Comparison of ENCODE assay signal across 10 mouse cellular contexts in genomic region chr3:51832985-51833384, GRCm38 (mm10).
DNase-seq lines count a peak whose midpoint lies in the region; ATAC-seq and TF ChIP-seq lines count a peak whose summit lies in the region.
"Had no signal": no experiment of that assay in that cellular context is flagged by ENCODE, and none has a peak within 500 bp of the region (broad histone marks: within the 10 kb centered on the region; RNA-seq: fewer than 3 reads in every experiment).

No protein-coding gene starts in this region.

- DNase-seq in kidney, postnatal 4 days, result peak; percentile 40 to 53
- DNase-seq in kidney, adult 2 months, result no peak
- peak; percentile 89 for DNase-seq in brain, embryonic 14.5 days (ENCODE audit: low read depth)
- DNase-seq in thymus, postnatal 10 days (ENCODE audit: low spot score in 2 of 2), result no peak
- no peak for DNase-seq in gastrocnemius, postnatal 10 days

- no peaks in the 10 kb centered on the region for H3K27me3 ChIP-seq in kidney, adult 2 months (replicated peaks; ENCODE audit: control insufficient read depth, insufficient read depth, low read length)
- no peaks in the 10 kb centered on the region for H3K27me3 ChIP-seq in forebrain, embryonic 15.5 days
- no peaks in the 10 kb centered on the region for H3K27me3 ChIP-seq in midbrain, embryonic 16.5 days (ENCODE audit: control insufficient read depth, insufficient read depth, low read depth, low read length)
- H3K27me3 ChIP-seq: heart, embryonic 12.5 days; limb, embryonic 15.5 days had no signal

- peak; percentile 63 for ATAC-seq in forebrain, embryonic 15.5 days (replicated peaks)
- ATAC-seq in midbrain, embryonic 16.5 days, result 0 out of 2 replicates have a peak, but pooled peaks have one; percentile 13
- ATAC-seq: inflammation-experienced regulatory T-cells, adult 6 months had no signal

- H3K36me3 ChIP-seq in kidney, adult 2 months (ENCODE audit: control insufficient read depth, insufficient read depth, low read length), result no peaks in the 10 kb centered on the region
- H3K36me3 ChIP-seq in forebrain, embryonic 15.5 days, result no peaks in the 10 kb centered on the region
- H3K36me3 ChIP-seq in midbrain, embryonic 16.5 days (ENCODE audit: control insufficient read depth, insufficient read depth, low read length), result no peaks in the 10 kb centered on the region; the same call in 1 of the 2 replicates
- H3K36me3 ChIP-seq: heart, embryonic 12.5 days; limb, embryonic 15.5 days had no signal

- TF ChIP-seq CTCF in kidney, adult 2 months (conservative IDR thresholded peaks at IDR 0.05; ENCODE audit: insufficient read depth, insufficient read length, low read depth, low read length), result no peak
- no peak for TF ChIP-seq CTCF in brain, embryonic 14.5 days (IDR thresholded peaks at IDR 0.05; ENCODE audit: borderline replicate concordance, extremely low read depth, insufficient read depth, insufficient read length)

- peak overlapping the region; percentile 22 for H3K4me2 ChIP-seq in forebrain, embryonic 15.5 days (replicated peaks)
- H3K4me2 ChIP-seq in midbrain, embryonic 16.5 days (ENCODE audit: low read length), result no peak overlapping the region
- H3K4me2 ChIP-seq: heart, embryonic 12.5 days; limb, embryonic 15.5 days had no signal

- TF ChIP-seq POLR2A in kidney, adult 2 months (IDR thresholded peaks at IDR 0.05; ENCODE audit: low read depth, low read length), result no peak
- no peak for TF ChIP-seq POLR2A in brain, embryonic 14.5 days (IDR thresholded peaks at IDR 0.05; ENCODE audit: borderline replicate concordance, extremely low read depth, insufficient read depth, insufficient read length, poor library complexity, severe bottlenecking)

- H3K4me3 ChIP-seq in kidney, adult 2 months (ENCODE audit: insufficient read depth, low read depth, low read length), result no peak overlapping the region
- H3K4me3 ChIP-seq in forebrain, embryonic 15.5 days, result no peak overlapping the region
- no peak overlapping the region for H3K4me3 ChIP-seq in midbrain, embryonic 16.5 days (ENCODE audit: low read depth, low read length)
- H3K4me3 ChIP-seq: heart, embryonic 12.5 days; limb, embryonic 15.5 days had no signal

- H3K27ac ChIP-seq in kidney, adult 2 months (ENCODE audit: insufficient read depth, low read depth, low read length), result no peak overlapping the region
- peak overlapping the region; percentile 45 for H3K27ac ChIP-seq in forebrain, embryonic 15.5 days (replicated peaks)
- H3K27ac ChIP-seq in midbrain, embryonic 16.5 days (ENCODE audit: low read length), result peak overlapping the region; percentile 61
- H3K27ac ChIP-seq: limb, embryonic 15.5 days had no signal

- no peaks in the 10 kb centered on the region for H3K4me1 ChIP-seq in kidney, adult 2 months (ENCODE audit: control insufficient read depth, insufficient read depth, low read length)
- H3K4me1 ChIP-seq in forebrain, embryonic 15.5 days, result peaks cover 12% of the 10 kb centered on the region
- H3K4me1 ChIP-seq in midbrain, embryonic 16.5 days (ENCODE audit: control insufficient read depth, insufficient read depth, low read length), result peaks cover 8% of the 10 kb centered on the region; the same call in 1 of the 2 replicates
- H3K4me1 ChIP-seq: limb, embryonic 15.5 days had no signal

- no peak overlapping the region for H3K9ac ChIP-seq in forebrain, embryonic 15.5 days (replicated peaks)
- no peak overlapping the region for H3K9ac ChIP-seq in midbrain, embryonic 16.5 days (ENCODE audit: low read depth, low read length)
- H3K9ac ChIP-seq: heart, embryonic 12.5 days; limb, embryonic 15.5 days had no signal

- 60% methylated on average over 15 of the region's 15 CpGs for WGBS in kidney, adult 2 months
- WGBS in forebrain, embryonic 15.5 days, result 12% methylated on average over 15 of the region's 15 CpGs
- WGBS in midbrain, embryonic 16.5 days, result 51% methylated on average over 15 of the region's 15 CpGs

- no peaks in the 10 kb centered on the region for H3K9me3 ChIP-seq in forebrain, embryonic 15.5 days
- H3K9me3 ChIP-seq in midbrain, embryonic 16.5 days (replicated peaks; ENCODE audit: control insufficient read depth, low read length, poor library complexity, severe bottlenecking), result no peaks in the 10 kb centered on the region
- H3K9me3 ChIP-seq: limb, embryonic 15.5 days had no signal

Comparison
In these comparisons a context has a peak if more than half of its experiments do, and no peak if none do; other contexts are left out.
1. DNase-seq: peak in kidney, postnatal 4 days (2 of 2) and brain, embryonic 14.5 days (single experiment); none in kidney, adult 2 months (single experiment), thymus, postnatal 10 days (0 of 2) and gastrocnemius, postnatal 10 days (single experiment).